Mouse (Mus musculus): ENCODE results near the gene Usp8. TPM values are rescaled to one million over a fixed set of nuclear protein-coding genes. Genes with fewer than 3 reads are reported as not detected.

Usp8 gene
- total and polyA plus RNA-seq, 3 experiments = 24.1 to 41.5 (median 24.2) TPM

Other genes with a start within 250 kb of the Usp8 start
- gene Atp8b4, start 206.7 kb upstream of the Usp8 start, total RNA-seq (2012; rRNA removed) = 1.0 and 1.9 TPM in 2 replicates
- 0.72 and 0.79 TPM in 2 replicates for gene Atp8b4, start 206.7 kb upstream of the Usp8 start, total RNA-seq (2014; rRNA removed)
- gene Atp8b4, start 206.7 kb upstream of the Usp8 start, polyA plus RNA-seq (2012; ENCODE audit: insufficient read length, low read depth) = 0.50 and 1.5 TPM in 2 replicates
- gene Slc27a2, start 154.9 kb upstream of the Usp8 start, total RNA-seq (2012; rRNA removed) = not detected in 2 replicates
- not detected in 2 replicates for gene Slc27a2, start 154.9 kb upstream of the Usp8 start, total RNA-seq (2014; rRNA removed)
- gene Slc27a2, start 154.9 kb upstream of the Usp8 start, polyA plus RNA-seq (2012; ENCODE audit: insufficient read length, low read depth) = not detected in 2 replicates
- 0.80 and 1.8 TPM in 2 replicates for gene Hdc, start 88.0 kb upstream of the Usp8 start, total RNA-seq (2012; rRNA removed)
- gene Hdc, start 88.0 kb upstream of the Usp8 start, total RNA-seq (2014; rRNA removed) = 1.5 and 2.9 TPM in 2 replicates
- gene Hdc, start 88.0 kb upstream of the Usp8 start, polyA plus RNA-seq (2012; ENCODE audit: insufficient read length, low read depth) = 1.1 and 1.6 TPM in 2 replicates
- gene Gabpb1, start 31.0 kb upstream of the Usp8 start, total RNA-seq (2012; rRNA removed) = 23.9 and 25.5 TPM in 2 replicates
- gene Gabpb1, start 31.0 kb upstream of the Usp8 start, total RNA-seq (2014; rRNA removed) = 50.1 and 56.8 TPM in 2 replicates
- 50.2 and 52.1 TPM in 2 replicates for gene Gabpb1, start 31.0 kb upstream of the Usp8 start, polyA plus RNA-seq (2012; ENCODE audit: insufficient read length, low read depth)
- 0.84 and 0.89 TPM in 2 replicates for gene Usp50, start 76.1 kb downstream of the Usp8 start, total RNA-seq (2012; rRNA removed)
- 3.2 and 3.7 TPM in 2 replicates for gene Usp50, start 76.1 kb downstream of the Usp8 start, total RNA-seq (2014; rRNA removed)
- 0.37 TPM in 2 replicates for gene Usp50, start 76.1 kb downstream of the Usp8 start, polyA plus RNA-seq (2012; ENCODE audit: insufficient read length, low read depth)
- gene Trpm7, start 168.9 kb downstream of the Usp8 start, total RNA-seq (2012; rRNA removed) = 14.1 and 15.7 TPM in 2 replicates
- 30.1 and 36.7 TPM in 2 replicates for gene Trpm7, start 168.9 kb downstream of the Usp8 start, total RNA-seq (2014; rRNA removed)
- 23.7 and 25.8 TPM in 2 replicates for gene Trpm7, start 168.9 kb downstream of the Usp8 start, polyA plus RNA-seq (2012; ENCODE audit: insufficient read length, low read depth)
- gene Sppl2a, start 225.9 kb downstream of the Usp8 start, total RNA-seq (2012; rRNA removed) = 29.8 and 37.4 TPM in 2 replicates
- 52.4 and 58.5 TPM in 2 replicates for gene Sppl2a, start 225.9 kb downstream of the Usp8 start, total RNA-seq (2014; rRNA removed)
- 34.0 and 35.3 TPM in 2 replicates for gene Sppl2a, start 225.9 kb downstream of the Usp8 start, polyA plus RNA-seq (2012; ENCODE audit: insufficient read length, low read depth)

Measured in CH12.LX (cell line).